Mouse (Mus musculus) cerebellum, adult 2 months (tissue): ENCODE measurements at regions not wholly inside any gene's neighbourhood (a gene's known extent, or its start where the extent isn't known, plus 50 kb on each side); places are given as distances from the start of the nearest gene placed in this dataset.

ENCODE experiments used
- CTCF ChIP-seq: fragments of 200-500 bp; IDR thresholded peaks from 2 replicates; pipeline ENCODE4 v1.5.1; 2011; ENCODE audit warnings: low read depth, mild to moderate bottlenecking, control low read depth, low read length, moderate library complexity, borderline replicate concordance; ENCODE audit not compliant: insufficient read depth
- POLR2A ChIP-seq: fragments of 200-500 bp; IDR thresholded peaks from 2 replicates; pipeline ENCODE4 v1.6.1; 2011; ENCODE audit warnings: low read length, control low read depth, borderline replicate concordance; ENCODE audit not compliant: insufficient read depth

DNA sequence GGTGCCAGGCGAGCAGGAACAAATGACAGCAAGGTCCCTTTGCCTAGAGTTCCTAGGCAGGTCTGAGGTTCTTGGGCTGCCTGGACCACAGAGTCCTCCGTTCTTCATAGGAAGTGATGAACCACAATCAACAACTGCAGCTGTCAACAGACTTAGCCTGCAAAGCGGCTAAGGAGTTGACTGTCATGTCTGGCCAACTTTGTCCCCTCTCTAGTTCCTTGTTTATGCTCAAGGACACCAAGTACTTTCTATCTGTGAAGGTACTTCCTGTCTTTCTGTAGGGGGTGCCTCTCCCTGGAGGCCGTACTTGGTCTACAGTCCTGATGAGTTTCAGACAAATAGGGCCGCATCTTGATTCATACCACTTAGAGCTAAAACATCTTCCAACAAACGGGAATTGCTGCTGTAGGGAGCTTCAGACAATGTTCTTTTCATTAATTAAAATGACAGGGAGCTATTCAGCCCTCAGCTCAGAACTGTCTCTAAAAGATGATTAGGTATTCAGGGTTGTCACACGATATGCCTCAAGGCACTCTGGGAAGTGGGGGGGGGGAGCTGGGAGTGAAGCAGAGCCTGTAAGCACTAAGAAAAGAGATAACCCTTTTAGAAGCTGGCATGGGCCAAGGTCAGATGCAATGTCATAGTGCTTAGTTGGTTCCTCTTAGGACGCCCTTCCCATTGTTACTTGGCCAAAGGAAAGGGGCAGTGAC lies 299.4 kb downstream of the Fut8 start:
- no peak for TF ChIP-seq CTCF
- no peak for TF ChIP-seq POLR2A
